Mouse (Mus musculus): ENCODE results near the gene Eid2. TPM values are rescaled to one million over a fixed set of nuclear protein-coding genes. Genes with fewer than 3 reads are reported as not detected.

Gene Eid2
- total RNA-seq, 2 experiments from 2014 or later: 0.34 TPM; not detected in 1

DNA sequence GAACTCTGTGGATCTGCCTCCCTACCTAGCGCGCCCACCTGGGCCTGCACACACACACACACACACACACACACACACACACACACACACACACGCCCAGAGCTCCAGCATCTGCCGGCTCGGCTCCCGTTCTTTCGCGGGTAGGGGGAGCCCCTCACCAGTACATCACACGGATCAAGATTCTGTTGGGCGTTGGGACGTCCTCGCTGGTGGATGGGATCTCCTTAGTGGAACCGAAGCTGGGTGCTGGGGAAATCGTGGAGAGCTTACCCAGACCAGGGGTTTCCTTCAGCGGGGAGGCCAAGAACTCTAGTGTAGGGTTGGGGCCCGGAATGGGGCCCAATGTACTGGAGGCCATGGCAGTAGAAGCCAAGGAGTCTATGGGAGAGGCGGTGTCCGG lies 22.5 kb downstream of the Eid2 start:
- ATAC-seq (replicated peaks; ENCODE audit: low FRiP score, poor library complexity, severe bottlenecking): no peak

DNA sequence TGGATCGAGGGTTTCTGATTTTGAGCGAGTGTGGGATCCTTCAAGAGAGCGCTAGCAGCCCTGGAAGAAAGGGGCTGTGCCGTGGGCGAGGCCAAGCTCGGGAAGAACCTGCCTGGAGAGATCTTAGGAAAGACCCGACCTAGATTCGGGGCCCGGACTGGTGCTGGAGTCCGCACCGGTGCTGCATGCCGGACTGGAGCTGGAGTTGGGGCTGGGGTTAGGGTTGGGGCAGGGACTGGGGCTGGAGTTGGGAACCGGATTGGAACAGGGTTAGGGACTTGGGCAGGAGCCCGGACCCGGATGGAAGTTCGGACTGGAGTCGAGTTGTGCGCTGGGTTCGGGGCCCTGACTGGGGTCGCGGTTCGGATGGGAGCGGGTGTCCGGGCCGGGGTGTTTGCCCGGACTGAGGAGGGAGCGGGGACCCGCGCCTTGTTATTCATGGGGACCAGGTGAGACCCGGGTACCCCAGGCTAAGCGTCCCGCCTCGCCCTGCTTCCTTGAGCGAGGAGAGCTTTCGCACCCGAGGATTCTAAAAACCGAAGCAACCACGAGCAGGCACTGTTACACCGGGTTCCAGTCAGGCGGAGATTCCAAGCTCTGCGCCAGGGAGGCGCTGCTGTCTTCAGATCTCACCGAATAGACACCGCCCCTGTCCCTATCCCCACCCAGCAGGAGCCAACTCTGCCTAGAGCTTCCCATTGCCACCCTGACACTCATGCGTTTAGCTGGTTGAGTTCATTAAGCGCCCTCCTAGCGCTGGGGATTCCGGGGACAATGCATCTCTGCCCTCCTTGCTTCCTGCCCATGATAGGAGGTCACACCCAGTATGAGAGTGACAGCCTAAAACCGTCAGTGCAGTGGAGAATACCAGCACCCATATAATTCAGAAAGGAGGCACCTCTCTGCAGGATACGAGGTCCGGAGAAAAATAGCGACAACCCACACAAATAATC lies 23.2 kb downstream of the Eid2 start, which contains the start of gene Selenov:
TSS of gene Selenov (minus strand) at position 549 of the 953 bp plus-strand sequence.
- ATAC-seq (replicated peaks; ENCODE audit: low FRiP score, poor library complexity, severe bottlenecking): no peak

DNA sequence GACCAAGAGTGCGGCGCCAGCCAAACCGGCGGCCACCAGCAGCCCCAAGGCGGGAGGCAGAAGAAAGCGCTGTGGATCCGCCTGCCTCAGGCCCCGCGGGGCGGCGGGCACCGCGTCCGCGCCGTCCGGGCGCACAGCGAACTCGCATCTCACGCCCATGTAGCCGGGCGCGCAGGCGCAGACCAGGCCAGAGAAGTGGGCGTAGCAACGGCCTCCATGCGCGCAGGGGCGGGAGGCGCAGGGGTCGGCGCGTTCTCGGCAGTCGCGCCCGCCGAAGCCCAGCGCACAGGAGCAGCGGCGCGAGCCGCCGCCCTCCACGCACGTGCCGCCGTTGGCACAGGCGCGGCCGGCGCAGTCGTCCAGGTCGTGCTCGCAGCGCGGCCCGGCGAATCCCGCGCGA lies 26.8 kb downstream of the Eid2 start:
- ATAC-seq (replicated peaks; ENCODE audit: low FRiP score, poor library complexity, severe bottlenecking): no peak

DNA sequence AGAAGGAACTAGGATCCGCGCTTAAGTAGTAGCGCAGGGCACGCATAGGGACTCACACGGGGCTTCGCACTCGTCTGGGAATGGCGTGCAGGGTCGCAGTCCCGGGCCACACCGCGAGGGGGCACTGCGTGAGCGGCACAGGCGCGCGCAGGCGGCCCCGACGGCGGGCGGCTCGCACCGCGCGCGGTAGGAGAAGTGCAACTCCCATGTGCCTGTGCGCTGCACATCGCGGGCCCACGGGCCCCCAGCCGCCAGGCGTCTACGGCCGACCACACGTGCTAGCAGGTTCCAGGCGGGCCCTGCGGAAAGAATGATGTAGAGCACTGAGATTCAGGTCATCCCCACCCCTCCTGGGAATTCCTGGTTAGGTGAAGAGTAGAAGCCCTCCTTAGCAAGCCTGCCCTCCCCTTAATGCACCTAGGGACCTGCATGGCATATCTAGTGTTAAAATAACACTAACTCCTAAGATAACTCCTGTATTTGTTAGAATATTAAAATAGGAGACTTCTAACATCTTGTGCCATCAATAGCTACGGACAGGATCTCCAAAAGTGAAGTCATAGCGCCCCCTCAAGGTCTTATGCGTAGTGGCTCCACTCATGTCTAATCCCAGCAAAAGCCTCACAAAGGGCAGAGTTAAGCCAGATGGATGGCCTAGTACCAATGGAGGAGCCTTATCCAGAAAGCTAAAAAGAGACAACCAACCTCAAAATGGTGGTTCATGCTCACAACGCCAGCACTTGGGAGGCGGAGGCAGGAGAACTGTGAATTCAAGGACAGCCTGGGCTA lies 31.4 kb downstream of the Eid2 start:
- ATAC-seq (replicated peaks; ENCODE audit: low FRiP score, poor library complexity, severe bottlenecking): no peak

DNA sequence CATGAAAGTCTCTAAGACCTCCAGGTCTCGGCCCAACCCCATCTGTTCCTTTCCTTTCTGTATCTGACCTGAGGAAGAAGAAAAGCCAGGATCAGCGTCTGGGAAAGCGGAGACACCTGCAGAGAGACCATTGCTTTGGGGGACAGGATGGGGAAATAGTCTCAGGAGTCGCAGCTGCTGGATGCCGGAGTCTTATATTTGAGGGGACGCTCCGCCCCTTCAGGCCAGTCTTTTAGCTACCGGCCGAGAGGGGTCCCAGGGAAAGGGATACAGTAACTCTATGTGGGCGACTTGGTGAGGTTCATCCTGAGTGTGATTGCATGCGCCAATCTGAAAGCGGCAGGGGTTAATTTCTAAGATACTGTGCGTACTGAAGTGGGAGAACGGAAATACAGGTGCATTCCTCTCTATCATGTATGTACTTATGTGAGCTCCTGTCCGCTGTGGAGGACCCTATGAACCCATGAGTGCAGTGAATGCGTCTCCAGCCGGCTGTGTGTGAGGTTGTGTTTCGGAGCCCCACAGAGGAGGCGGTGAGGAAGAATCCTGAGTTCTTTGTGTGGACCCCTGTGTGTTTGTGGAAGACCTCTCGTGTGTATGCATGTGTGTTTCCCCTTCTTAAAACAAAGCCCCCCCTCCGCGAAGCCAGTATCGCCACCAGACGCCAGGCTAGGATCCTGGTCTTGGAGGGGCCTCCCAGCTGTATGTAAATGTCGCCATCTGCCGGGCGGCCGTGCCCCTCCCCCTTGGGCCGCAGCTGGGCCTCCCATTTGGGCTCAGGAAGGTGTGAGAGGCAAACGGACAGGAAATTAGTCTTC lies 34.1 kb downstream of the Eid2 start, which contains the start of gene Dll3:
TSS of gene Dll3 (minus strand) at position 623 of the 818 bp plus-strand sequence.
- no peak for ATAC-seq (replicated peaks; ENCODE audit: low FRiP score, poor library complexity, severe bottlenecking)

DNA sequence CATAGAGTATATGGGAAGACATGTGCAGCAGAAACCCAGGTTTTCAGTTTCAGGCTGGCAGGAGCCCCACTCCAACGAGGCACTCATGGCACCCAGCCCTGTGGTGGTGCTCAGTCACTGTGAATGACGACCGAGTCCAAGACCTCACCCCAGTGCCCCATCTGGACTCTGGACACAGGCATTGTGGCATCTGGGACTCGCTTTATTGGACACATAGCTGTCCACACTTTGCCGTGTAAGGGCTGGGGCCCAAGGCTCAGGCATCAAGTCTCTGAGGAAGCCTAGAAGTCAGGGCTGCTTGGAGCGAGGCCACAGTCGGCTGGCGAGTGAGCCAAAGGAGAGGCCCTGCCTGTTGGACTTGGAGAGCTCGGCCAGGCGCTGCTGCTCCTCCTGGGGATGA lies 38.0 kb downstream of the Eid2 start:
- no peak for ATAC-seq (replicated peaks; ENCODE audit: low FRiP score, poor library complexity, severe bottlenecking)

DNA sequence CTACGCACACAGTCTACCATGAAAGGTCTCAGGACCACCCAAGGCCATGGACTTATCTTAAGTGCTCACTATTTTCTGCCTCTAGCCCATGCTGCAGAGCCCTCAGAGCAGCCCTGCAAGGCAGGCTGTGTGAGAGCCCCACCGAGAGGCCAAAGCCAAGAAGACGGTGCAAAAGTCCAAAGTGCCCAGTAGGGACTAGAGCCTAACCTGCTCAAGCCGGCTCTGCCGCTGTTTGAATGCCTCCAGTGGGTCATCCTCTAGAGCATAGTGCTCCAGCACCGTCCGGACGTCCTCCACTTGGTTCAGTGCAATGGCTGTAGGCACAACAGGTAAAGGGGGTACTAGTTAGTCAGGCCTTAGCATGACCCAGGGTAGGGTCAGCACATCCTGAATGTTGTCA lies 38.5 kb downstream of the Eid2 start:
- no peak for ATAC-seq (replicated peaks; ENCODE audit: low FRiP score, poor library complexity, severe bottlenecking)

DNA sequence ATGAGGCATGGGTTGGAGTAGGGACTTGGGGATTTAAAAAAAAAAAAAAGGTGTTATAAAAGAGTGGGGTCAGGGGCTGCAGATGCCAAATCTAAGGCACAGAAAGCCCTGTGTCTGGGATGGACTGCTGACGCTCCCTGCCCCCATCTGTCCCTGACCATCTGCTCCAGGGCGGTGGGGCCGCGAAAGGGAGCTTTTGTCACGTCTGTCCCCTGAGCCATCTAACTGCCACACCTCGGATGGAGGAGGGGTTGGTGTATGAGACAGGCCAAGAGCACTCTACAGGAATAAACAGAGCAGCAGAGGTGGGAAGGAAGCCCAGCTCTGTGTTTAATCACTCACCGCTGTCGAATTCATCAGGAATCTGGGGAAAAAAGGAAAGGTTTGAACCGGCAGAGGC lies 42.1 kb downstream of the Eid2 start:
- no peak for ATAC-seq (replicated peaks; ENCODE audit: low FRiP score, poor library complexity, severe bottlenecking)

DNA sequence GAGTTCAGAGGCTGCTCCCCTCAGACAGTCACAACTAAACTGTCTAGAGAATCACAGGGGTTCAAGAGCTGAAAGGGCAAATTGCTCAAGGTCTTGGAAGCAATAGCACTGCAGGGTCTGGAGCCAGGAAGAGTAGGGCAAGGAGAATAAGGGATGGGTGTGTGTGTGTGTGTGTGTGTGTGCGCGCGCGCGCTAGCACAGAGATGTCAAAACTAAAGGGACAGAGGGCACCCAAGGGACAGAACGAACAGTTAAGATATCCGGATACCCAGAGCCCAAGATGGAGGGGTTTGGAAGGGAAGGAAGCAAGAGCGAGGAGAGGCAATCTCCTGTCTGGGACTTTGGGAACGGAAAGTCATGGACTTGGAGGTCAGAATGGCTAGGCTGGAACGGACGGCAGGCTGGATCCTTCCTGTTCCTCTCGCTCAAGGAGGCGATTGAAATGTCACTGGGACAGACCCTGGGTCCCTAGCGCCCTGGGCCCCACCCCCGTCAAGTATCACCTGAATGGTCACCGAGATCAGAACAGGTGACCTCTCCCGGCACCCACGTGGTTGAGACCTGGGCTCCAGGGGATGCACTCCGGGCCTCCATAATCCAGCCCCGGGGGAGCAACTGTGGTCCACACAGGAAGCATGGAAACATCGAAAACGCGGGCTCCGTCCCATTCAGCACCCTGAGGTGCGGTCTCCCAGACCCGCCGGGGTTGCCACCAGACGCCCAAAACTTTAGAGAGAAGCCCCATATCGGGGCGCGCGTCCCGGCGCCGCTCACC lies 43.7 kb downstream of the Eid2 start:
- ATAC-seq (replicated peaks; ENCODE audit: low FRiP score, poor library complexity, severe bottlenecking): 0 out of 2 replicates have a peak, but pooled peaks have one; percentile 2

DNA sequence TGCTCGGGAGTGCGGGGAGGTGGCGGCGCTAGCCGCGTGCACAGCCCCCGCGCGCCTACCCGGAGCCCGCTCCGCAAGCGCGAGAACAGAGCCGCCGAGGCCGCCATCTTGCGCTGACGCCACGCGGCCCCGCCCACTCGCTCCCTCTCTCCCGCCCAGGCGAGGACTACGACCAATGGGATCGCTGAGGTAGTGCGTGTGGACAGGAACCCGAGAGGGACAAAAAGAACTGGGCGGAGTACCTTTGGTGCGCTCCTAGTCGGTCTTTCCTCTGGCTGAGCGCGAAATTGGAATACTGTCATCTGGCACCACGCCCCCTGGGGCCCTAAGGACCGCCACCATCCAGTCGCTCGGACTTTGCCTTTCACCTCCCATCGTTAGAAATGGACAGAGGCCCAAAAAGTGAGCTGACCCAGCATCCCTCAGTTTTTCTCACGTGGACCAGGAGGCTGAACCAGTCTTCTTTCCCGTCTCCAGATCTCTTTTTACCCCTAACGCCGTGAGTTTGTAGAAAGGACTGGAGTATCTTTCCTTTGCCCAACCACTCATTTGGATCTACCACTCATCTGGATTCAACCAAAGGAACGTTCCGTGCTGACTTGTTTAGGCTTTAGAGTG lies 44.4 kb downstream of the Eid2 start, which contains the start of gene Timm50:
TSS of gene Timm50 (minus strand) at position 147 of the 618 bp plus-strand sequence.
- peak; percentile 98 for ATAC-seq (replicated peaks; ENCODE audit: low FRiP score, poor library complexity, severe bottlenecking)

DNA sequence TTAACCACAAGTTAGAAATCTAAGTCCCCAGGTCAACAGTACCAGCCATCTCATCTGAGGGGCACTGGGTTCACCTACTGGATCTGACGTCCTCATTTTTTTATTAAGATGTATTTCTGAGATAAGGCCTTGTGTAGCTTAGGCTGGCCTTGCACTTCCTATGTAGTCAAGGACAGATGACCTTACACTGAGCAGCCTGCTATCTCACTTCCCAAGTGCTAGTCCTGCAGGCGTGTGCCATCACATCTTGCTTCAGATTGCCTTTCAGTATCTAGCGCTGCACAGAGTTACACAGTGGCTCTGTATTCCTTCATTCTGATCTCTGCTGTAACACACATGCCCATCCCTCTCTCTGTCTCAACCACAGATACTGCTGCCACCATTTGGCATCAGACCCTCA lies 50.4 kb downstream of the Eid2 start:
- no peak for ATAC-seq (replicated peaks; ENCODE audit: low FRiP score, poor library complexity, severe bottlenecking)

DNA sequence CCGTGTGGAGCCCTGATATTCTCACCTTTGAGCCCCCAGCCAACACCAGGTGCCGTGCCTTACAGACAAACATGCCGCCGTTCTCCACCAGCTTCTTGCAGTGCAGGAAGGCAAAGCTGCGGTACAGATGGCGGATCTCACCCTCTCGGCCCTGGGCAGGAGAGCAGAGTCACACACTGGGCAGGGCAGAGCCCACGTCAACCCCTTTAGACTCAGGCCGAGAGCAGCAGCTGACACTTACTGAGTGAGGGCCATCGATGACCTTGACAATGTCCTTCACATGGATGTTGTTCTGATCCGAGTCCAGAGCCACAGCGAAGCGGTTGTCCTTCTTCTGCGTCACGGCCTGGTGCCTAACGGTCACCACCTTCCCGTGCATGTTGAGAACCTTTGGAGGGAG lies 51.0 kb downstream of the Eid2 start:
- ATAC-seq (replicated peaks; ENCODE audit: low FRiP score, poor library complexity, severe bottlenecking): no peak

Other genes starting within 250 kb of the Eid2 start
- 42.7 and 43.7 TPM in 2 replicates for gene Psmc4, start 217.8 kb upstream of the Eid2 start, total RNA-seq (2015; ENCODE audit: low replicate concordance)
- 36.5 and 39.1 TPM in 2 replicates for gene Psmc4, start 217.8 kb upstream of the Eid2 start, total RNA-seq (2017; ENCODE audit: low replicate concordance)
- gene Fcgbp, start 196.6 kb upstream of the Eid2 start, total RNA-seq (2015; ENCODE audit: low replicate concordance): not detected in 2 replicates
- gene Fcgbp, start 196.6 kb upstream of the Eid2 start, total RNA-seq (2017; ENCODE audit: low replicate concordance): not detected in 2 replicates
- not detected in 2 replicates for gene 9530053A07Rik, start 138.4 kb upstream of the Eid2 start, total RNA-seq (2015; ENCODE audit: low replicate concordance)
- gene 9530053A07Rik, start 138.4 kb upstream of the Eid2 start, total RNA-seq (2017; ENCODE audit: low replicate concordance): 0.28 TPM in 1 of 2 replicates, not detected in the other
- gene Fbl, start 98.2 kb upstream of the Eid2 start, total RNA-seq (2015; ENCODE audit: low replicate concordance): 12.5 and 30.1 TPM in 2 replicates
- 22.2 and 30.7 TPM in 2 replicates for gene Fbl, start 98.2 kb upstream of the Eid2 start, total RNA-seq (2017; ENCODE audit: low replicate concordance)
- 2.1 and 4.6 TPM in 2 replicates for gene Dyrk1b, start 88.4 kb upstream of the Eid2 start, total RNA-seq (2015; ENCODE audit: low replicate concordance)
- 6.4 and 6.6 TPM in 2 replicates for gene Dyrk1b, start 88.4 kb upstream of the Eid2 start, total RNA-seq (2017; ENCODE audit: low replicate concordance)
- gene Eid2b, start 9.9 kb downstream of the Eid2 start, total RNA-seq (2015; ENCODE audit: low replicate concordance): 0.58 TPM in 1 of 2 replicates, not detected in the other
- 1.7 and 3.0 TPM in 2 replicates for gene Eid2b, start 9.9 kb downstream of the Eid2 start, total RNA-seq (2017; ENCODE audit: low replicate concordance)
- gene Selenov, start 23.3 kb downstream of the Eid2 start, total RNA-seq (2015; ENCODE audit: low replicate concordance): not detected in 2 replicates
- not detected in 2 replicates for gene Selenov, start 23.3 kb downstream of the Eid2 start, total RNA-seq (2017; ENCODE audit: low replicate concordance)
- not detected in 2 replicates for gene Dll3, start 34.4 kb downstream of the Eid2 start, total RNA-seq (2015; ENCODE audit: low replicate concordance)
- not detected in 2 replicates for gene Dll3, start 34.4 kb downstream of the Eid2 start, total RNA-seq (2017; ENCODE audit: low replicate concordance)
- gene Timm50, start 44.2 kb downstream of the Eid2 start, total RNA-seq (2015; ENCODE audit: low replicate concordance): 6.3 and 13.2 TPM in 2 replicates
- gene Timm50, start 44.2 kb downstream of the Eid2 start, total RNA-seq (2017; ENCODE audit: low replicate concordance): 6.7 and 9.4 TPM in 2 replicates
- gene Supt5, start 70.9 kb downstream of the Eid2 start, total RNA-seq (2015; ENCODE audit: low replicate concordance): 15.9 and 18.6 TPM in 2 replicates
- 21.6 and 24.4 TPM in 2 replicates for gene Supt5, start 70.9 kb downstream of the Eid2 start, total RNA-seq (2017; ENCODE audit: low replicate concordance)
- gene Rps16, start 82.8 kb downstream of the Eid2 start, total RNA-seq (2015; ENCODE audit: low replicate concordance): 649 and 667 TPM in 2 replicates
- 67.6 and 181 TPM in 2 replicates for gene Rps16, start 82.8 kb downstream of the Eid2 start, total RNA-seq (2017; ENCODE audit: low replicate concordance)
- 4.4 and 6.1 TPM in 2 replicates for gene Plekhg2, start 104.7 kb downstream of the Eid2 start, total RNA-seq (2015; ENCODE audit: low replicate concordance)
- gene Plekhg2, start 104.7 kb downstream of the Eid2 start, total RNA-seq (2017; ENCODE audit: low replicate concordance): 0.98 and 4.1 TPM in 2 replicates
- gene Zfp36, start 112.4 kb downstream of the Eid2 start, total RNA-seq (2015; ENCODE audit: low replicate concordance): 47.0 and 53.2 TPM in 2 replicates
- gene Zfp36, start 112.4 kb downstream of the Eid2 start, total RNA-seq (2017; ENCODE audit: low replicate concordance): 7.7 and 15.1 TPM in 2 replicates
- 6.3 and 9.0 TPM in 2 replicates for gene Med29, start 124.8 kb downstream of the Eid2 start, total RNA-seq (2015; ENCODE audit: low replicate concordance)
- gene Med29, start 124.8 kb downstream of the Eid2 start, total RNA-seq (2017; ENCODE audit: low replicate concordance): 3.4 TPM in 1 of 2 replicates, not detected in the other
- 26.1 and 32.9 TPM in 2 replicates for gene Paf1, start 125.1 kb downstream of the Eid2 start, total RNA-seq (2015; ENCODE audit: low replicate concordance)
- gene Paf1, start 125.1 kb downstream of the Eid2 start, total RNA-seq (2017; ENCODE audit: low replicate concordance): 16.7 and 24.7 TPM in 2 replicates
- 69.4 and 105 TPM in 2 replicates for gene Gmfg, start 169.6 kb downstream of the Eid2 start, total RNA-seq (2015; ENCODE audit: low replicate concordance)
- 115 and 118 TPM in 2 replicates for gene Gmfg, start 169.6 kb downstream of the Eid2 start, total RNA-seq (2017; ENCODE audit: low replicate concordance)
- gene Lrfn1, start 184.1 kb downstream of the Eid2 start, total RNA-seq (2015; ENCODE audit: low replicate concordance): 6.9 TPM in 1 of 2 replicates, not detected in the other
- gene Lrfn1, start 184.1 kb downstream of the Eid2 start, total RNA-seq (2017; ENCODE audit: low replicate concordance): not detected in 2 replicates
- gene Ifnl2, start 242.6 kb downstream of the Eid2 start, total RNA-seq (2015; ENCODE audit: low replicate concordance): not detected in 2 replicates
- not detected in 2 replicates for gene Ifnl2, start 242.6 kb downstream of the Eid2 start, total RNA-seq (2017; ENCODE audit: low replicate concordance)